Mouse (Mus musculus) kidney, adult 8-10 months (tissue): ENCODE data around the gene Adcy4.

ENCODE experiments used
- DNase-seq, 2 experiments: peaks; one replicate each; pipeline ENCODE4 v3.0.0; 2022

The Adcy4 gene

DNA sequence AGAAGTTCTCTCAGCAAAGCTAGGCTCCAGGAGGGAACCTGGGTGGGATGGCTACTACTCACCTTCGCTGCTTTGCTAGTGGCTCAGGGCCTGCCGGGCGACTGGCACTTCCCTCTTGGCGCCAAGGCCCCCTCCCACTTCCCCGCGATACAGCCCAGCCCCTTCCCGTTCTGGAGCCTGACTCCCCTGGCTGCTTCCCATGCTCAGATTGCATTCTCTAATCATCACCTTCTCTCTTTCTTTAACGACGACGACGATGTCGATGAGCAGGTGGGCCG, at the start of gene Adcy4:
Gene Adcy4, minus strand, starts transcription at position 138 of the 278 bp plus-strand sequence.
- no peak for DNase-seq

DNA sequence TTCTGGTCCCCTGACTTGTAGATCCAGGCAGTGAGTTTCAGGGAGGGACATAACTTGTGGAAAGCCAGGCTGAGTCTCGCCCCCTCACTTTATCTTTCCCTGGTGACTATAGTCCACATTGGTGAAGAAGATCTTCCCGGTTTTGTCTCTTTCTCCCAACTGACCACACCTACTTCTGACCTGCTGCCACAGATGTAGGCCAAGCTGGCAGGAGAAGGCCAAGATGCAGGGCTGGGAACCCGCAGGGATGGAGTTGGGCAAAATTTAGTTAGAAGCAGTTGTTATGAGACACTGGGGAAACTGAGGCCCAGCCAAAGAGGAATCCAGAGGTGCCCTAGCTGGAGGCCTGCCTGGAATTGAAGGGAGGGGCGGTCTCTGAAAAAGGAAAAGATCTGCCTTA, 49.2 kb upstream of the Adcy4 start:
- no peak for DNase-seq

GRCm38 (mm10) chr14:55830331-55830730, 46.4 kb upstream of the Adcy4 start:
- no peak for DNase-seq

DNA sequence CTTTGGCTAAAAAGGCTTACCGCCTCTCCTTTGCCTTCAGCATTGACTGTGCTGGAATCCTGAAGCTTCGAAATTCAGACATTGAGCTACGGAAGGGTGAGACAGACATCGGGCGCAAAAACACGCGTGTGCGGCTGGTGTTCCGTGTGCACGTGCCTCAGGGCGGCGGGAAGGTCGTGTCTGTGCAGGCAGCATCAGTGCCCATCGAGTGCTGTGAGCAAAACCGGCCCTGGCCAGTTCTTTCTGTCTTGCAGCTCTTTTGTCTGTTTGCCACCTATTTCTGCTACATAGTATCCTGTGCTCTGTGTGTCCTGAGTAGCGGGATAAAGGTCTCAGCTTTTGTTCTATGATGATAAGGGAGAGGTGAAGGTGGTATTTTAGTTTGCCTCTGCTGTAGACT, 46.0 kb upstream of the Adcy4 start:
- no peak for DNase-seq

DNA sequence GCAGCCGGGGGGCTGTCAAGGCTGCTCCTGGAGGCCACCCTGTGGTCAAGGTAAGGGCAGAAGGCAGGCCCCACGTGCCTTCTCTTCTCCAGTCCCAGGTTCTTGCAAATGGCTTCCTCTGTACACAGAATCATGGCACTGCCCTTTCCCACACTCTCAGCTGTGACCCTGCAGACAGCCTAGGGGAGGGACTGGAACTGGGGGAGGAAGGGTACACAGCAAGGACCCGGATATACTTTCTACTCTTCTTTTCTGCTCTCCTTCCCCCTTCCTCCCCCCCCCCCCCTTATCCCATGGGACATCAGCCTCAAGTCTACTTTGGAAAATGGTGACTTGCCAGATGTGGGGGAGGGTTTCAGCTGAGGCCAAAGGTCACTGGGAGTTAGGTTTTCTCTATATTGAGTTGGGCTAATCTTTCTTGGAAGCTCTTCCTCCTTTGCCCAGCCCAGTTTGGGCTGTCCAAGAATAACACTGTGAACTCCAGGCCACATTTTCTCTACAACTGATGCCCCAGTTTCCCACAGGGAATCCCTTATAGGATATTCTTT, 44.9 kb upstream of the Adcy4 start:
- no peak for DNase-seq

GRCm38 (mm10) chr14:55826551-55827340, 42.9 kb upstream of the Adcy4 start:
- DNase-seq: peak in 1 of 2 experiments; percentile 1

DNA sequence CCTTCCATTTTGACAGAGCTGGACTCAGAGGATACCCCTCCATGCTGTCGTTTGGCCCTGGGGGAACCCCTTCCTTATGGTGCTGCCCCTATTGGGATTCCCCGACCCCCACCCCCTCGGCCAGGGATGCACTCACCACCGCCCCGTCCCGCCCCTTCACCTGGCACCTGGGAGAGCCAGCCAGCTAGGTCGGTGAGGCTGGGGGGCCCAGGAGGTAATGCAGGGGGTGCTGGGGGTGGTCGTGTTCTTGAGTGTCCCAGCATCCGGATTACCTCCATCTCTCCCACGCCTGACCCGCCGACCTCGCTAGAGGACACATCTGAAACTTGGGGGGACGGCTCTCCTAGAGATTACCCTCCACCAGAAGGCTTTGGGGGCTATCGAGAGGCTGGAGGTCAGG, 42.2 kb upstream of the Adcy4 start:
- peak in 1 of 2 experiments; percentile 1 for DNase-seq

DNA sequence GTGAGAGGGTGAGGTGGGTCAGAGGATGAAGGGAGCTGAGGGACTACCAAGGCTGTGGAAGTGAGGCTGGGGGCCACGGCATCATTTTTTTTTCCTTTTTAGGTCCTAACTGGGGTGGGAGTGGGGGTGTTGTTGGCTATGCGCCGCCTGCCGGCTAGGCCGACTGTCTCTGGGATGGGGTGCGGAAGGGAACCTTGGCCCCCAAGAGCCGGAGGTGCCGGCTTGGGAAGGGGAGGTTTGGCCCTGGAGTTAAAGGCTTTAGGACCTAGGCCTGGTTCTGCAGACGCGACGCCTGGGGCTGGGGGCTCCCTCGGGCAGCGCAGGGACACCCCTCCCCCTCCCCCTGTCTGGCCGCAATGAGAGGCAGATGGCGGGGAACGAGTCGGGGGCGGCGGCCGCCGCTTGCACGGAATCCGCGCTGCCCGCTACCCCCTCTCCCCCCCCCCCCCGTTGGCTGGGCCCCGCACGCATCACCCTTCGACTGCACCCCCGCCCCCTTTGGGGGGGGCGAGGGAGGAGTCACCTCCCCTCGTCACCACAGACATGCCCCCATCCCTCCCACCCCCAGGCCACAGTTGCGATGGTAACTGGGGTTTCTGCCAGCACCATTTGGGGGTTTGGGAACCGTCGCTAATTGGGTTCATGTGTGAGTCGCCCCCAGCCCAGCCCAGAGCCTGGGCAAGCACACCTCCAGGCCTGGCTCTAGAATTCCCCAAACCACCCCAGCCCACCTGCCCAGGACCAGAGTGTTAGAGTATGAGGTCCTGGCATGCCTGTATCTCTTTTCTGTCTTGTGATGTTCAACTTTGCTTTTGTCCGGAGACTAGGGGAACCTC, 41.5 kb upstream of the Adcy4 start:
- DNase-seq: no peak

GRCm38 (mm10) chr14:55824481-55825215, 40.8 kb upstream of the Adcy4 start:
- DNase-seq: no peak

DNA sequence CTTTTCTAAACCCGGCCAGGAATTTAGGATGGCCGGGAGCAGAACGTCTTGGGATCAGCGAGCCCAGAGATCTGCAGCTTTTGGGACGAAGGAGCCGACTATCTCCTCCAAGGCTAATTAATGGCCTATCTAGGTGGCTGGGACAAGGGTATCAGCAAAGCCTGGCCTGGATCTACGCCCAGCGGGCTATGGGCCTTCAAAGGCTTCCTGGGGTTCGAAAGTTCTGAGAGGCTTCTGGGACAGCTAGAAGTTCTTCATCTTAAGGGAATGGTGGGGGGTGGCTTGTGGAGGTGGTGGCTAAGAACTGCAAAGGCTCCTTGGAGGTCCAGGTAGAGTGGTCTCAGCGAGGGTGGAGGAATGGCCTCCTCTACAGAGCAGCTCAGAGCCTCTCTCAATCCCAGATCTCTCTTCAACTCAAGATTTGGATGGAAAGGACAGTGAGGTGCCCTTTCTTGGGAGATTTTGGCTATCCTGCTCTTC, 40.1 kb upstream of the Adcy4 start:
- DNase-seq: no peak

DNA sequence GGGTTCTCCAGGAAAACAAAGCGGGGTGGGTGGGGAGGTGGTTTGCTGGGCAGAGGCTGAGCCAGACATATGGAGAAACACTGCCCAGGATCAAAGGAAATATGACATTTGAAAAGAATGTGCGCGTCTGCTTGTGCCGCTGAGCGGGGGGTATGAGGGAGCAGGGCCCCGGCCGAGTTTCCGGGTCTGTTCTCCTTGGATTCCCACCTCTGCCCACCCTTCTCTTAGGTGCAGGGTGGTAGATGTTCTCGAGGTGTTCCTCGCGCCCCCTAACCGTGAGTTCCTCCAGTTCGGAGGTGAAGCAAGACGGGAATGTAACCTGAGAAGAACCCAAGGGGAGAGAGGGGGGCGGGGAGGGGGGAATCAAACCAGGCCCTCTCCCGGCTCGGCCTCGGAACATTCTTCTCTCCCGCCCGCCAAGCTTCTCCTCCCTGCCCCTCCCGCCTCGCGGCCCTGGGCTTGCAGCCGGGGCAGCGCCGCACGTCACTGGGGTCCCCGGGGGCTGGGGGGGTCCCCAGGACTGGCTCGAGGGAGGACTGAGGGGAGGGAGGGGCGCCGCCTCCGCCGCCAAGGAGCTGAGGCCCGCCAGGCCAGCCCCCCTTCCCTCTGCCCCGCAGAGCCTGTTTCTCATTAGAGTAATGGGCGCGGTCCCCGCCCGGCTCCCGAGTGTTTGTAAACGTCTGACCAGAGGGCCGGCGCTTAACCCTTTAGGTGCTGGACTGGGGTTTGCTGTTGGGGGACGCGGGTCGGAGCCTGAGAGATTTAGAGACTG, 39.3 kb upstream of the Adcy4 start, which contains the start of gene Nfatc4:
Gene Nfatc4, plus strand, starts transcription at position 154 of the 772 bp plus-strand sequence.
- peak; percentile 41 to 63 for DNase-seq

DNA sequence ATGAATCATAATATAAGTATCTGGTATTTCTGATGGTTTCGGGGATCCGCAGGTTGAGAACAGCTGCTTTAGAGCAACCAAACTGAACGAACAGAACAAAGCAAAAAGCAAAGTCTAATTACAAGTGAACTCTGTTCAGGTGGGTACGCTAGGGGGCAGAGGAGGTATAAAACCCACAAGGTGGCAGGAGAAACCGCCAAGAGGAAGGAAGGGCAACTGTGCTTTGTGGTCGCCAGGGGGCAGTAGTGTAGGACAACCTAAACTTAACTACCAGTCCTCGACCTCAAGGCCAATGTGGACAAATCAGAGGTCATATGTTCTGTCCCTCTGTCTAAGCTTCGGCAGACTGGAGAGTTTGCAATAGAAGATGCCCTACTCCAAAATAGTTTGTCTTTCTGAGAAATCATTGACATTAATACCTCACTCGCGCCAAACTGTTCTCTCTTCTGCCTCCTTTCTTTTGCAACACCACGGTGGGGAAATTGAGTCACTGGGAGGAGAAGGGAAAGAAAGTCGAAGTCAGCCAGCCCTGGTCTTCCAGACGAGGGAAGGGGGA, 38.6 kb upstream of the Adcy4 start:
- peak; percentile 84 to 85 for DNase-seq

DNA sequence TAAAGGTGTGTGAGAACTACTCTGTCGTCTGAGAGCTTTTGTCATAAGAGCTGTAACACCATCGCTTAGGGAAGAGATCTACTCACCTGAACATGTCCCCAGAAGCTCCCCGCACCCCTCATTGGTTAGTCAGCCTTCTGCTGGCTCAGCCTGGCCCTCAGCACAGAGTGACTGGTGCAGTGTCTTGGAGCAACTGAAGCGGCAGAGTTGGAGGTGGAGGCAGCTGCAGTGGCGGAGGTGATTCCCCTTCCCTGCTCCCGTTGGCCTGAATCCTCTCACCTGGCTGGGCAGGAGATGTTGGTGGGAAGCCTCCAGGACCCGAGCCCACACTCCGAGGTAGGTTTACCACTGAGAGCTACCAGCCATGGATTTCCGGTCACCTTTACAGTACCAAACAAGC, 36.7 kb upstream of the Adcy4 start:
- DNase-seq: no peak

- no peak for DNase-seq
These were observed 36.0 kb upstream of the Adcy4 start for GRCm38 (mm10) chr14:55819845-55820405.

- peak; percentile 61 to 63 for DNase-seq
These were observed 31.4 kb upstream of the Adcy4 start for GRCm38 (mm10) chr14:55815310-55815751.

GRCm38 (mm10) chr14:55814885-55815284, 31.0 kb upstream of the Adcy4 start:
- DNase-seq: peak; percentile 82 to 85

GRCm38 (mm10) chr14:55795380-55796163, 11.7 kb upstream of the Adcy4 start:
- DNase-seq: no peak

- no peak for DNase-seq
These were observed 10.1 kb upstream of the Adcy4 start for GRCm38 (mm10) chr14:55793946-55794345.

GRCm38 (mm10) chr14:55793461-55793860, 9.6 kb upstream of the Adcy4 start:
- no peak for DNase-seq

DNA sequence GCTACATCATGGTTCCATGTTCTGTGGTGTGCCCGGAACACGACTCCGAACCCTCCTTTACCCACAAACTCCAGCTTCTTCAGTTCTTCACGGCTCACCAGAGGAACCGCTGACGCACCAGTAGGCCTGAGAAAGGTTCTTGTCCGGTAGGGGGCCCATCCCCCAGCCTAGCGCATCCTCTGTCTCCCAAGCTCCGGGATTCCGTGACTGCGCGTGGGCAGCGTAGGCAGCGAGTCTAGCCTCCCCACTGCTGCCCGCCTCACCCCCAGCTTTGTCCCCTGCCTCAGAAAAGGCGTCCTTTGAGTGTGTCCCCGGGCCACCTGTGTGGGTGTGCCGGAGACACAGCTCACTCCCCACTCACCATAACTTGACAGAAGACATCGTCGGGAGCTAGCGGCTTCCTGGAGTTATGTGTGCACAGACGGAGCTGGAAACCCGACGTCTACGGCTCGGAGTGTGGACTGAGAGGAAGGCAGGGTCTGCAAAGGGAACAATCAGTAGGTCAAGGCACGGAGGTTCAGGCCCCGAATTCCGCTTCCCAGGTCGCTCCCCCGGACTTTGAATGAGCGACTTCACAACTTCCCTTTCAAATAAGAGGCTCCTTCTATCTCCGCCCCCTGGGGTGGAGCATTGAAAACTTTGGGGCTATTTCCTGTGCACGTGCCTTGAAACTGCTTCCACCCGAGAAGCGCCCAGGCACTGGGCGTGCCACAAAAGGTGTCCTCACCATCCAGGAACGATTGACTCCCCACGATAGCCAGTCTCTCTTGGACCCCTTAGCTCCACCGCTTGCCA, 4.6 kb upstream of the Adcy4 start, which contains the start of gene Ripk3:
Gene Ripk3, minus strand, starts transcription at position 610 of the 795 bp plus-strand sequence.
- DNase-seq: peak in 1 of 2 experiments; percentile 40
